Mouse (Mus musculus) heart, adult 11 months (tissue): ENCODE results near the gene Htra3.

Source experiments
- DNase-seq: peaks from one replicate; pipeline ENCODE4 v3.0.0; 2022

Htra3 gene

GRCm38 (mm10) chr5:35652319-35652718, 27.3 kb downstream of the Htra3 start:
- DNase-seq, result peak; percentile 95

- DNase-seq, result peak; percentile 94
These were observed 31.4 kb downstream of the Htra3 start for GRCm38 (mm10) chr5:35648230-35648629.

DNA sequence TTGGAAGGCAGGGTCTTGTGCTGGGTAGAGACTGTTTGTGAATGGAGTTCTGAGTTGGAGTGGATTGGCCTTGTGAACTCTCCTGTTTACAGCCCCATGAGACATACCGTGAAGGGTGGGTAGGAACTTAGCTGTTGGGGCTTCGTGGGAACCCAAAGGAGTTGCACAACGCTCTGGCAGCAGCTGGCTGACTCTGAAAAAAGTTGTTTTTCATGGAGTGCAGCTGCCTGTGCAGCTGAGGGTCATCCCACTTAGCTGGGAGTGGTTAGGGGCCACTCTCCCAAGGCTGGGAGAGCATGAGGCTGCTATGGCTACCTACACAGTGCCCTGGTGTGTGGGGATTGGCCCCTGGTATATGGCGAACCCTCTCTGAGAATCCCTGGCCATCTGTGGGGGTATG, 32.0 kb downstream of the Htra3 start:
- DNase-seq, result peak; percentile 98

DNA sequence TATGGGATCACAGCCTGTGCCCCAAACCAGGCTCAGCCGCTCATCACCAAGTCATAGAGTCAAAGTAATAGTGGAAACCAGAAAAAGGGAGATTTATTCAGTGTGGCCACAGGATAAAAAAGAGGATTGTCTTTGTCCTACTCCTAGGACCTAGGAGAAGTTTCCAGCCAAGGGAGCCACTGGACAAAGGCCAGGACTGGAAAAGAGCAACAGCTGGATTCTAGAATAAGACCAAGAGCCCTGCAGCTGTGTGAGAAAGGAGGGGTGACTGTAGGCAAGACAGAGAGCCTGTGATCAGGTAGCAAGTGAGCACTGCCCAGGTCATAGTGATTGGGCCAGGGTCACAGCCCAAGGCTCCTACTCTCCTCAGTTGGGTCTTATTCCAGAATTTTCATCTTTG, 32.7 kb downstream of the Htra3 start:
- peak; percentile 98 for DNase-seq

GRCm38 (mm10) chr5:35645938-35646493, 33.6 kb downstream of the Htra3 start:
- DNase-seq, result peak; percentile 97

DNA sequence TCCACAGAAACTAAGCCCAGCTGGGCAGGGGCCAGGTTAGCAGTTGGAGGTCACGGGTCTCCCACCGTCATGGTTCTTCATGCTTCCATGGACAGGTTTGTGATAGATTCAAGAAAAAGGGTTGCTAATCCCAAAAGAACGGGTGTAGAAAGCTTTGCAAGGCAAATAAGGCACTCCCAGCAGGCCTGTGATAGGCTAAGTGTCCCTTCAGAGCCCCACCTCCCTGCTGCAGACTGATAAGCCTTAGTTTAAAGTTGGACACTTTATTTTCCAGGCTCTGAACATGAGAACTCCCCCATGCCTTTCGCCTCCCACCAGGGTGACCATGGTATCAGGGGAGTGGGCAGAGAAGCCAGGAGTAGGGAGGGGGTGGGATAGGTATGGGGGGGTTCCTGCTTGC, 35.5 kb downstream of the Htra3 start:
- DNase-seq, result peak; percentile 94

DNA sequence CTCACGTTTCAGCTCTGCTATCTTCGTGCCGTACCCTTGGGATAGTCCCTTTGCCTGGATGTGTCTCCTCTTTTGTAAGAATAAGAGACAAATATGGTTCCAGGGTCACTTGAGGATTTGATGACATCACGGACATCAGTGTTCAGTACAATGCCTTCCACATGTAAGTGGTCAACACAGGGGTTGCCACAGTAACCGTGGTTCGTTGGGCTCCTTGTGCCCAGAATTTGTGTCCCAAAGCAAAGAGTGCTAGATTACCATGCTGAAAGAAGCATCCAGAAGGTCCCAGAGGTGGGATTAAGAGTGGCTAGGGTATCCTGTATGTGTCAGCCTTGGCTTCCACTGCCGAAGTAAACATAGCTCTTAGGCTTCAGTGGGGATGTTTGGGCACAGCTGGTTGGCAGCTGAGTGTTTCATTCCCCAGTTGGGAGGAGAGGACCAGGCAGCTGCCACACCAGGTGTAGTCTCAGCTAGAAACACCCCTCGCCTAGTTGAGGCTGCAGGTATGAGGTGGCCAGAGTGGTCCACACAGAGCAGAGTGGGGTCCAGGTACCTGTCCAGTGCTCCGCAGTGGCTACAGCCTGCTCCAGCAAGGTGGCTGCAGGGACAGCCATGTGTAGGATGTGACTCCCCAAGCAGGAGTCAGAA, 36.1 kb downstream of the Htra3 start:
- peak; percentile 94 for DNase-seq

DNA sequence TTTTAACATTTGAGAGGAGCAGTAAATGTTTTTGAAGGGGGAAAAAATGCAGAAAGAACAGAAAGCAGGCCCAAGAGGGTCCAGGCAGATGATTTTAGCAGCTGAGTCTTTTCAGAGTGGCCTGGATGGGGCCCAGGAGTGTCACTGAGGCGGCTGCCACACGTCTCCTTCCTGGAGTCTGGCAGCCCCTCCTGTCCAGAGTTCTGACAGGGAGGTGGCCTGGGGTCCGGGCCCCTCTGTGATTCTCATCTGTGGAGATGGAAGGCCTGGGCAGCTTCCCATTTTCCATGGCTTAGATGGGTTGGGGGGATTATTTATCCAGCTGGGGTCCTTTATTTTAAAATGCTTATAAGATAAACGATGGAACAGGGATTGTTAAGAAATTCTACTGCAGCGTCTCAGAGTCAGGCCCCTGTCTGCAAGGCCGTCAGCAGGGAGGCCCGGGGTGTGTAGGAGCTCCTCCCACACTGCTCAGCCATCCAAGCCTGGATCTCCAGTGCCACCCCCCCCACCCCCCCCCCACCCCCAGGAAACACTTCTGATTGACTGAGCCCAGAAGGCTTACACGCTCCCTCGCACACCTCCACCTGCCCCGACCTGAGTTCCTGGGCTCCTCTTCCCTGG, 37.5 kb downstream of the Htra3 start:
- peak; percentile 94 for DNase-seq

DNA sequence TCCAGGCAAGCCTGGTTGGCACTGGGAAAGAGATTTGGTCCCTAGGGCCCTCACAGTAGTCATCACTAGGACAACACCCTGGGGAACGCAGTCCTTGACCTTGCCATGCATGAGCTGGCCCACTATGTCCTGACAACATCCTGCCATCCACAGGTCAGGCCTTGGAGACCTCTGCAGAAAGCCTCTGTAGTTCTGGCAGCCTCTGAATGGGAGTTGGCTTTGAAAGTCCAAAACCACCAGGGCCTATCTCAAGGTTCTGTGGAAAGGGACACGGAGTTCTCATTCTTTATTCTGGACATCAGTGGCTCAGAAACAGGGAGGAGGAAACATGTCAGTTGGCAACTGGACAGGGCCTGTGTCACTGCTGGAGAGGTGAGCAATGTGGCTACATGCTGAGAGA, 43.6 kb downstream of the Htra3 start:
- peak; percentile 99 for DNase-seq

- DNase-seq, result peak; percentile 98
These were observed 46.7 kb downstream of the Htra3 start for GRCm38 (mm10) chr5:35632841-35633240.

- DNase-seq, result peak; percentile 92
These were observed 47.8 kb downstream of the Htra3 start for GRCm38 (mm10) chr5:35631755-35632154.

GRCm38 (mm10) chr5:35631224-35631623, 48.4 kb downstream of the Htra3 start:
- no peak for DNase-seq

GRCm38 (mm10) chr5:35630706-35631105, 48.9 kb downstream of the Htra3 start:
- no peak for DNase-seq

GRCm38 (mm10) chr5:35629333-35629732, 50.2 kb downstream of the Htra3 start:
- peak; percentile 88 for DNase-seq

DNA sequence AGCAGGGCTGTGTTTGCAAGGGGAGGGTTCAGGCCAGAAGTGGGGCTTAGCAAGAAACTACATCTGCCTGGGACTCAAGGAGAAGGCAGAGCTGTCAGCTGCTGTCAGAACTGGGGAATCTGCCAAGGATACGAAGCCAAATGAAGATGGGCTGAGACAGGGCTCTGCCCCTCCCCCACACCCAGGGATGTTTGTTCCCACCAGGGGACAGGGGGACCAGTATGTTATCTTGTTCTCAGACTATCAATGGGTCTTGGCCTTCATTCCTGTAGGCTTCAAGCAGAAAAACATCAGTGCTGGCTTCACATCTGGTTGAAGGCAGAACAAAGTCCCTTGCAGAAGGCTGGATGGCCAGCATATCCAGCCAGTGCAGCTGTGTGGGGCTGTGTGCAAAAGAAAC, 50.9 kb downstream of the Htra3 start:
- peak; percentile 99 for DNase-seq

DNA sequence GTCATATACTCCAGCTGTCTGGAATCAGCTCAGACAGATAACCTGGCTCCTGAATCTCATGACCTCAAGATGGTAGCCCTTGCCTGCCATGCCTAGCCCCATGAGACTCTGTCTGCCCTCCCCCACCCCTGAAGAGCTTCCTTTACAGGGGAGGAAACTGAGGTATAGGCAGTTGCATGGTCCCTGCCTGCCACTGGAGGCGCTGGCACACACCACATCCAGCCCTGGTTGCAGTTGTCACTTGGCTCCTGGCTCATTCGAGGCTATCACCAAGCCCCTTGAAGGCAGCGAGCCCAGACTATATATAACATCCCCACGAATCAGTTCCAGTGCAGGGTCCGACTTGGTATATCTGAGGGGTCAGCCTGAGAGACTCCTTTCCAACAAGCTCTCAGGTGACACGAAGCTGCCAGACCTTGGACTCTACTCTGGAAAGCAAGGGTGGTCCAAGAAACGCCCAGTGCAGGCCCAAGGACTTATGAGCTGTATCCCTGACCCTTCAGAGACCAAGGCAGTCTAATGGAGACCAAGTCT, 52.2 kb downstream of the Htra3 start:
- peak; percentile 90 for DNase-seq

DNA sequence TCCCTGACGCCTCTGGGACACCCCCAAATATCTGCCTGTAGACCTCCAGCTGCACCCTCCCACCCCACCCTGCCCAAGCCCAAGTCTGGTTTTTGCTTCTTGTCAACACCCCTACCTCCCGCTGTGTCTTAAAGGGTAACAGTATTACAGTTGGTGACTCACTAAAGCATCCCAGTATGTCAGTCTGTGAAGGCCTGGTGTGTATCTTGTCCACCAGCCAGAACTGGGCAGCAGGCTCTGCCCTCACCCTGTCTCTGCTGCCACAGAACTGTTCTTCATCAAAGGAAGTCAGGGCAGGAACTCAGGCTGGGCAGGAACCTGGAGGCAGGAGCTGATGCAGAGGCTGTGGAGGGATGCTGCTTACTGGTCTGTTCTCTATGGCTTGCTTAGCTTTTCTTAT, 53.2 kb downstream of the Htra3 start:
- DNase-seq, result no peak

DNA sequence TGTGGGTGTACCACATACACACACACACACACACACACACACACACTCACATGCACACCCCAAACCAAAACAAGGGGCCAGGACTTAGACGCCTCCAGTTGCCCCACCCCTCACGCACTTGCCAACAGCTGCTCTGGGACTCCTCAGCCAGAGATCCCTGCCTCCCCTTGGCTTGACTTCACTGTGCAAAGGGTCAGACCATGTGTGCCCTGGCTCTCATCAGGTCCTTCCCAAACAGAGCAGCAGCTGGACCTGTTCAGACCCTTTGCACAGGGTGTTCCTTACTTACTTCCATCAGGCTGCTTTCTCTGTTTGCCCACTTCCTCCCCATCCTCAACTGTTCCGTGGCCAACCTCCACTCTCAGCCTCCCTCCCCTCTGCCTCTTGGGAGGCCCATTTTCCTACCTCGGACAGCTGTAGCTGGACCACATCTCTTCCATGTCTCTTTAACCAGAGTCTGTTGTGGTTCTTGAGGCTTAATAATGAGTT, 54.8 kb downstream of the Htra3 start:
- peak; percentile 99 for DNase-seq

DNA sequence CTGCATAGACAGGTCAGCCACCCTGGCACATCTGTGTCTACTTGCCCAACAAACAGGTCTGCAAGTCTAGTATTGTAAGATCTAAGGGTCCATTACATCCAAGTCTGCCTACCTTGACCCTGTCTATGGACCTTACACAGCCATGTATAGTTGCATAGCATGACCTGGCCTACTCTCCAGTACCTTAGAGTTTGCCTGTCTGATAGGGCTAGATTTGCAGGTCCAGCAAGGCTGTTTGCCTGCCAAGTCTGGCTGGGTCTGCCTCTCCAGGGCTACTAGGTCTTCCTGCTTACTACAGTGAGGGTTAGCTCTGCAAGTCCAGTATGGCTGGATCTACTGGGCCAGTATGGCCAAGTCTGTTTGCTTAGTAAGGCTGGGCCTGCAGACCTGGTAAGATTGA, 55.8 kb downstream of the Htra3 start:
- peak; percentile 90 for DNase-seq

DNA sequence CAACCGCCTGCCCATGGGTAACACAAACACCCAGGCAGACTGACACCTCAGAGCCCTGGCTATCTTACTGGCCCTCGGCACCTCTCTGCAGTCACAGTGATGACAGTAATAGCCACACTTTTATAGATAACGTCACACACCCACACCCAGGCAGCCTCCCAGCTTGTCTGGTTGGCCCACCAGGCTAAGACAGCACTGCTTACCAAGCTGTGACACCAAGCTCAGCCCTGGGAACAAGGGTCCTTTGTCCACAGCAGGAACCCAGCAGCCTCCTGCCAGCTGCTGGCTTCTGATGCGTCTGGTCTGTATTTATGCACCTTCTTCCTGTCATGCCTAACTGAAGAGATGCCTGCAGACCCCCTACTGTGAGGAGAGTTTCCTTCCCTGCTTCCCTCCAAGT, 58.5 kb downstream of the Htra3 start:
- DNase-seq, result peak; percentile 95

DNA sequence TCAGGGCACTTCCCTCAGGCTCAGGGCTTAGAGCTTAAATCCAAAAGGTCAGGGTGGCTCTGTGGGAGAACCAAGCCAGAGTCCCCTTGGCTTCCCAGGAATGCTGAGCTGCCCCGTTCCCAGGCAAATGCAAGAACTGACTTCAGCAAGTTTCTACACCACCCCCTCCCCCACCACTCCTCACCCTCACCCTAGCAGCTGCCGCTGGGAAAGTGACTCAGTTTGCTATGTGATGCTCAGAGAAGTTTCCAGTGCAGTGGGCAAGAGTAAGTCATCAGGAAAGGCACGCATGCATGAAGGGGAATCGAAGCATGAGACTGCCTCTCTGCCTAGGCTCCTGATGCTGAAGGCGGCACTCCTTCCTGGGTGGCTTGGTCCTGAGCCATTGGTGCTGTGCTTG, 62.6 kb downstream of the Htra3 start:
- DNase-seq, result no peak

DNA sequence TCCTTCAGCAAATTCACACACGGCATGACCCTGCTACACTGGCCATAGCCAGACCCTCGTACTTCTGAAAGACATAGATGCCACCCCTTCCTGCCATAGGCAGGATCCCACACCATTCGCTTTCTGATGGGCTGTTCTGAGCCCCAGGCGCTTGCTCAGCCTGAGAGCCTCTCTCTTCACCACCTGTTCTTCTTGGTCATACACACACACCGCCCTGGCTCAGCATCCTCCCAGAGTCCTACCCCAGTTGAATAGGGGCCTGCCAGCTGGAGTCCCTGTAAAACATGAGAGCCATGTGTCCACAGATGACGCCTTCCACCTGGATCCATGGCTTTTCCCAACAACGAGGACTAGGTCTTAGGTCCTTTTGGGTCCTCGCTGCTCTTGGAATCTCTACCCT, 66.9 kb downstream of the Htra3 start:
- no peak for DNase-seq

- peak; percentile 95 for DNase-seq
These were observed 67.7 kb downstream of the Htra3 start for GRCm38 (mm10) chr5:35611900-35612299.

DNA sequence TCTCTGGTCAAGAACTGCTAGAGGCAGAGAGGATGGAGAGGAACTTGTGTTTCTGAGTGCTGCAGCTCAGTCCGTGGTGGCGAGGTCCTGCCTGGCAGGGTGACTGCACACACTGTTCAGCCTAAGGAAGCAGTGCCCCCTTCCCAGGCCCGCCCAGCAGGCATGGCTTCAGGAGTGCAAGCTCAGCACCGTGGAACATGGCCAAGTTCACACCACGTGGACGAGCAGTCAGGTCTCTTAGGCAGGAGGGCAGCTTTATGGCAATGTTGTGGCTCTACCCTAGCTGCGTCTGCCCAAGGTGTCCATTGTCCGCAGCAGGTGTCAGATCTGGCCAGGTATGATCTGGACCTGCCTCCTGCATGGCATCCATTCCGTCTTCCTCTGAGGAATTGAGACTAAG, 68.4 kb downstream of the Htra3 start:
- peak; percentile 93 for DNase-seq
